Mouse (Mus musculus) embryonic fibroblast, embryonic 13.5 days (primary cell): ENCODE data around the gene Crisp4.

Source experiments
- CTCF ChIP-seq: IDR thresholded peaks from 2 replicates; pipeline ENCODE4 v1.5.1; 2011; ENCODE audit warnings: mild to moderate bottlenecking, control low read depth, low read length, moderate library complexity, borderline replicate concordance; ENCODE audit not compliant: insufficient read depth
- POLR2A ChIP-seq: IDR thresholded peaks from 2 replicates; pipeline ENCODE4 v1.6.1; 2011; ENCODE audit warnings: low read depth, mild to moderate bottlenecking, control low read depth, low read length, moderate library complexity

- no peak for TF ChIP-seq CTCF
- TF ChIP-seq POLR2A, result no peak
Observed at GRCm38 (mm10) chr1:18191719-18192118, 46.0 kb upstream of the Crisp4 start.
